Mouse (Mus musculus) forebrain, embryonic 11.5 days (tissue): ENCODE measurements at regions not wholly inside any gene's neighbourhood (a gene's known extent, or its start where the extent isn't known, plus 50 kb on each side); places are given as distances from the start of the nearest gene placed in this dataset.
"Not testable (repeated sequence)": the region's sequence is repeated elsewhere in the genome, so short reads cannot be mapped to it uniquely, and the experiment has no call there.

Experiments used
- ATAC-seq: fragments of 200-750 bp; cut with Nextera tagmentation; replicated peaks from 2 replicates; pipeline ENCODE4 v1.8.0; 2017; ENCODE audit warnings: moderate TSS enrichment; ENCODE audit not compliant: low FRiP score
- DNase-seq: peaks from one replicate; pipeline ENCODE4 v3.0.0-alpha.2; 2017; ENCODE audit warnings: low spot score
- H3K27ac ChIP-seq: fragments of 300-500 bp; sonication (generic); 2 replicates; pipeline ENCODE4 v1.5.1; 2014; ENCODE audit warnings: low read depth, low read length
- H3K27me3 ChIP-seq: fragments of 300-500 bp; sonication (generic); 2 replicates; pipeline ENCODE4 v1.6.1; 2014; ENCODE audit warnings: mild to moderate bottlenecking, low read length, mixed read lengths; ENCODE audit not compliant: control insufficient read depth, insufficient read depth
- H3K36me3 ChIP-seq: fragments of 300-500 bp; sonication (generic); 2 replicates; pipeline ENCODE4 v1.6.1; 2014; ENCODE audit warnings: mild to moderate bottlenecking, low read length, moderate library complexity, mixed read lengths; ENCODE audit not compliant: control insufficient read depth, insufficient read depth
- H3K4me1 ChIP-seq: fragments of 300-500 bp; sonication (generic); replicated peaks from 2 replicates; pipeline ENCODE4 v1.6.1; 2014; ENCODE audit warnings: low read length, mixed read lengths; ENCODE audit not compliant: control insufficient read depth, insufficient read depth
- H3K4me2 ChIP-seq: fragments of 300-500 bp; sonication (generic); 2 replicates; pipeline ENCODE4 v1.6.1; 2014; ENCODE audit warnings: low read depth, mild to moderate bottlenecking, low read length, moderate library complexity, mixed read lengths; ENCODE audit not compliant: severe bottlenecking
- H3K4me3 ChIP-seq: fragments of 300-500 bp; sonication (generic); 2 replicates; pipeline ENCODE4 v1.5.1; 2014; ENCODE audit warnings: low read depth, low read length
- H3K9ac ChIP-seq: fragments of 300-500 bp; sonication (generic); 2 replicates; pipeline ENCODE4 v1.6.1; 2014; ENCODE audit warnings: low read length
- H3K9me3 ChIP-seq: fragments of 300-500 bp; sonication (generic); 2 replicates; pipeline ENCODE4 v1.6.1; 2016; ENCODE audit warnings: low read length, mixed read lengths; ENCODE audit not compliant: control insufficient read depth
- WGBS: fragments of 180-500 bp; shearing (Covaris S2); extraction: QIAGEN DNeasy Blood & Tissue Kit; methylation state at CpG from one replicate; pipeline ENCODE4 v1.1.7; 2014; 5-methylcytosine and 5-hydroxymethylcytosine counted together

- Histone ChIP-seq H3K4me3 (no peak overlapping the region), H3K9ac (no peak overlapping the region), H3K36me3 (no peaks in the 10 kb centered on the region), H3K27ac (no peak overlapping the region), H3K9me3 (no peaks in the 10 kb centered on the region), H3K4me2 (no peak overlapping the region), H3K4me1 (no peaks in the 10 kb centered on the region), H3K27me3 (no peaks in the 10 kb centered on the region)
- 36% methylated on average over 2 of the region's 2 CpGs for WGBS
- DNase-seq (no peak), ATAC-seq (no peak)
Measured at GRCm38 (mm10) chr5:40177982-40178748, 422.9 kb upstream of the Hs3st1 start.

- H3K4me1 ChIP-seq: no peaks in the 10 kb centered on the region
- no peak overlapping the region for H3K4me2 ChIP-seq
- 87% methylated on average over 3 of the region's 3 CpGs for WGBS
- no peak overlapping the region for H3K9ac ChIP-seq
- H3K36me3 ChIP-seq: no peaks in the 10 kb centered on the region
- no peaks in the 10 kb centered on the region for H3K9me3 ChIP-seq
- H3K27me3 ChIP-seq: no peaks in the 10 kb centered on the region
- no peak overlapping the region for H3K27ac ChIP-seq
- no peak for DNase-seq
- no peak overlapping the region for H3K4me3 ChIP-seq
- no peak for ATAC-seq
Measured at GRCm38 (mm10) chr5:40136740-40137285, 381.5 kb upstream of the Hs3st1 start.

- WGBS: 58% methylated on average over 1 of the region's 1 CpGs
- no peak overlapping the region for H3K4me3 ChIP-seq
- no peak for ATAC-seq
- no peaks in the 10 kb centered on the region for H3K36me3 ChIP-seq
- DNase-seq: no peak
- H3K4me1 ChIP-seq: no peaks in the 10 kb centered on the region
- H3K9ac ChIP-seq: no peak overlapping the region
- no peaks in the 10 kb centered on the region for H3K27me3 ChIP-seq
- H3K4me2 ChIP-seq: no peak overlapping the region
- no peaks in the 10 kb centered on the region for H3K9me3 ChIP-seq
- no peak overlapping the region for H3K27ac ChIP-seq
Measured at GRCm38 (mm10) chr5:40124337-40124736, 369.1 kb upstream of the Hs3st1 start.

- no peaks in the 10 kb centered on the region for H3K4me1 ChIP-seq
- no peaks in the 10 kb centered on the region for H3K36me3 ChIP-seq
- no peak for DNase-seq
- no peak overlapping the region for H3K9ac ChIP-seq
- no peak overlapping the region for H3K27ac ChIP-seq
- no peak overlapping the region for H3K4me2 ChIP-seq
- no peaks in the 10 kb centered on the region for H3K9me3 ChIP-seq
- no peaks in the 10 kb centered on the region for H3K27me3 ChIP-seq
- ATAC-seq: no peak
- no peak overlapping the region for H3K4me3 ChIP-seq
Measured at GRCm38 (mm10) chr5:40116849-40117248, 361.6 kb upstream of the Hs3st1 start.

GRCm38 (mm10) chr5:40089576-40089975 lies 334.3 kb upstream of the Hs3st1 start:
- H3K4me3 ChIP-seq, H3K36me3 ChIP-seq, ATAC-seq, DNase-seq, H3K4me2 ChIP-seq, H3K27ac ChIP-seq, H3K9ac ChIP-seq, H3K9me3 ChIP-seq, H3K4me1 ChIP-seq, H3K27me3 ChIP-seq: not testable (repeated sequence)
- 87% methylated on average over 5 of the region's 5 CpGs for WGBS

- ATAC-seq (no peak), DNase-seq (no peak)
- no peaks in the 10 kb centered on the region for H3K4me1 ChIP-seq
- no peaks in the 10 kb centered on the region for H3K36me3 ChIP-seq
- H3K27ac ChIP-seq: no peak overlapping the region
- H3K4me3 ChIP-seq: no peak overlapping the region
- H3K27me3 ChIP-seq: no peaks in the 10 kb centered on the region
- 88% methylated on average over 5 of the region's 5 CpGs for WGBS
- H3K4me2 ChIP-seq: no peak overlapping the region
- no peaks in the 10 kb centered on the region for H3K9me3 ChIP-seq
- H3K9ac ChIP-seq: no peak overlapping the region
Measured at GRCm38 (mm10) chr5:40045288-40045687, 290.0 kb upstream of the Hs3st1 start.

- ATAC-seq (no peak), DNase-seq (no peak)
- Histone ChIP-seq H3K4me1 (no peaks in the 10 kb centered on the region), H3K27me3 (no peaks in the 10 kb centered on the region), H3K9me3 (no peaks in the 10 kb centered on the region), H3K27ac (no peak overlapping the region), H3K4me2 (no peak overlapping the region), H3K4me3 (no peak overlapping the region), H3K36me3 (no peaks in the 10 kb centered on the region), H3K9ac (no peak overlapping the region)
- WGBS: 82% methylated on average over 5 of the region's 5 CpGs
Measured at GRCm38 (mm10) chr5:40034452-40034851, 279.2 kb upstream of the Hs3st1 start.

- H3K9ac ChIP-seq: no peak overlapping the region
- no peak overlapping the region for H3K4me2 ChIP-seq
- WGBS: 80% methylated on average over 2 of the region's 2 CpGs
- H3K27ac ChIP-seq: no peak overlapping the region
- DNase-seq (no peak), ATAC-seq (no peak)
- H3K27me3 ChIP-seq: no peaks in the 10 kb centered on the region
- no peaks in the 10 kb centered on the region for H3K9me3 ChIP-seq
- H3K4me3 ChIP-seq: no peak overlapping the region
- no peaks in the 10 kb centered on the region for H3K4me1 ChIP-seq
- no peaks in the 10 kb centered on the region for H3K36me3 ChIP-seq
Measured at GRCm38 (mm10) chr5:40033686-40034085, 278.4 kb upstream of the Hs3st1 start.

- no peaks in the 10 kb centered on the region for H3K9me3 ChIP-seq
- H3K9ac ChIP-seq: no peak overlapping the region
- H3K4me2 ChIP-seq: no peak overlapping the region
- 83% methylated on average over 6 of the region's 6 CpGs for WGBS
- no peak overlapping the region for H3K4me3 ChIP-seq
- H3K27ac ChIP-seq: no peak overlapping the region
- no peaks in the 10 kb centered on the region for H3K4me1 ChIP-seq
- no peaks in the 10 kb centered on the region for H3K36me3 ChIP-seq
- ATAC-seq (no peak), DNase-seq (no peak)
- H3K27me3 ChIP-seq: no peaks in the 10 kb centered on the region
Measured at GRCm38 (mm10) chr5:40030261-40030660, 275.0 kb upstream of the Hs3st1 start.
